Mouse (Mus musculus) liver, embryonic 13.5 days (tissue): ENCODE results near the gene St6galnac3. TPM values are rescaled to one million over a fixed set of nuclear protein-coding genes. Genes with fewer than 3 reads are reported as not detected.
A peak's percentile ranks its signal among the peaks of the same experiment; 100 is the strongest.

ENCODE experiments used
- ATAC-seq: fragments of 200-750 bp; cut with Nextera tagmentation; 2 replicates; pipeline ENCODE4 v1.8.0; 2017; ENCODE audit warnings: low read depth, mild to moderate bottlenecking, moderate number of reproducible peaks, moderate library complexity
- DNase-seq: peaks from one replicate; pipeline ENCODE4 v3.0.0; 2022
- H3K27ac ChIP-seq: fragments of 300-500 bp; sonication (generic); 2 replicates; pipeline ENCODE4 v1.5.1; 2015; ENCODE audit warnings: moderate library complexity, mild to moderate bottlenecking, inconsistent platforms
- H3K27me3 ChIP-seq: fragments of 300-500 bp; sonication (generic); 2 replicates; pipeline ENCODE4 v1.6.1; 2015; ENCODE audit warnings: mild to moderate bottlenecking, inconsistent platforms
- H3K36me3 ChIP-seq: fragments of 300-500 bp; sonication (generic); 2 replicates; pipeline ENCODE4 v1.6.1; 2015; ENCODE audit warnings: mild to moderate bottlenecking, inconsistent platforms
- H3K4me1 ChIP-seq: fragments of 300-500 bp; sonication (generic); replicated peaks from 2 replicates; pipeline ENCODE4 v1.6.1; 2015; ENCODE audit warnings: inconsistent platforms
- H3K4me2 ChIP-seq: fragments of 300-500 bp; sonication (generic); 2 replicates; pipeline ENCODE4 v1.6.1; 2015; ENCODE audit warnings: inconsistent platforms, mild to moderate bottlenecking, moderate library complexity
- H3K4me3 ChIP-seq: fragments of 300-500 bp; sonication (generic); replicated peaks from 2 replicates; pipeline ENCODE4 v1.5.1; 2015; ENCODE audit warnings: mild to moderate bottlenecking, inconsistent platforms
- H3K9ac ChIP-seq: fragments of 300-500 bp; sonication (generic); 2 replicates; pipeline ENCODE4 v1.6.1; 2015; ENCODE audit warnings: mild to moderate bottlenecking, inconsistent platforms
- H3K9me3 ChIP-seq: fragments of 300-500 bp; sonication (generic); replicated peaks from 2 replicates; pipeline ENCODE4 v1.6.1; 2016; ENCODE audit warnings: inconsistent platforms
- WGBS: fragments of 180-500 bp; shearing (Covaris S2); methylation state at CpG from one replicate; pipeline ENCODE4 v1.1.7; 2015; ENCODE audit not compliant: insufficient replicate concordance; 5-methylcytosine and 5-hydroxymethylcytosine counted together
- polyA plus RNA-seq: library from polyadenylated mRNA; unstranded; fragments of >200 nt; fragmentation: Nextera tagmentation; extraction: Ambion mirVana; gene quantifications from 2 replicates; pipeline ENCODE4 v1.2.1, GENCODE M21; 2015

The St6galnac3 gene
- polyA plus RNA-seq, 1 experiment from 2014 or later: 8.3 TPM

DNA sequence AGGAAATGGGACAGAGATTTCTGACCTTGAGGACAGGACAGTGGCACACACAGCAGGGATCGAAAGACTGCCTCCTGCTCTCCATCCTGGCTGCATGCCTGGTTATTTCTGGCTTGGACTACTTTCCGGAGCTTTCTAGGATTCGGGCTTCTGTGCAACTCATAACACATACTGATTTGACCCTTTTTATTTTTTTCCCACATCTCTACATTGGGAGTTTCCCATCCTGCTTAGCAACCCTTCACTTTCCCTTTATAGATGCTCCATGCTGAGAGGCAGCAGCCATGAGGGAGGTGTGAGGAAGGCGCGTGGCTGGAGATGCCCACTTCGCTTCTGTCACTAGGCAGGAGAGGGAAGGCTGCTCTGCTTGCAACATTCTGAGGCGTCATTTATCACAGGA, 240.3 kb downstream of the St6galnac3 start:
- H3K27me3 ChIP-seq: no peaks in the 10 kb centered on the region
- no peak for ATAC-seq
- no peak overlapping the region for H3K9ac ChIP-seq
- no peaks in the 10 kb centered on the region for H3K9me3 ChIP-seq
- H3K4me2 ChIP-seq: no peak overlapping the region
- no peaks in the 10 kb centered on the region for H3K36me3 ChIP-seq
- no peak overlapping the region for H3K27ac ChIP-seq
- peaks cover 18% of the 10 kb centered on the region for H3K4me1 ChIP-seq
- no peak overlapping the region for H3K4me3 ChIP-seq
- no peak for DNase-seq
- 75% methylated on average over 7 of the region's 7 CpGs for WGBS

DNA sequence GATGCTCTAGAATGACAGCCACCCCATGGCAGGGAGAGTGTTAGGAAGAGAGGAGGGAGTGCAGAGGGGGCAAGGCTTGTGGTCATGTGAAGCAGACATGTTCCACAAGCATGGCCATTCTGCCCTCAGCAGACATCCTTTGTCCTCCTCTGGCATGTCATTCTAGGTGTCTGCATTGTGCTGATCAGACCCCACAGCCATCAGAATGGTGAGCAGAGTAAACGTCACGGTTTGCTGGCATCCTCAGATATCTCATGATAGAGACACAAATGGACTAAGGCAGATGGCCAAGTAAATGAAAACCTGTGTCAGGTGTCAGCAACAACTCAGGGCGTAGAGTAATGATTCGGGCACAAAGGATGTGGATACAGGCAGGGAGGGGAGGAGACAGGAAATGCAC, 241.3 kb downstream of the St6galnac3 start:
- Histone ChIP-seq H3K9ac (no peak overlapping the region), H3K36me3 (no peaks in the 10 kb centered on the region), H3K4me1 (peaks cover 18% of the 10 kb centered on the region), H3K4me2 (no peak overlapping the region), H3K27ac (no peak overlapping the region), H3K27me3 (no peaks in the 10 kb centered on the region), H3K4me3 (no peak overlapping the region), H3K9me3 (no peaks in the 10 kb centered on the region)
- DNase-seq: no peak
- 65% methylated on average over 4 of the region's 4 CpGs for WGBS
- ATAC-seq: no peak

DNA sequence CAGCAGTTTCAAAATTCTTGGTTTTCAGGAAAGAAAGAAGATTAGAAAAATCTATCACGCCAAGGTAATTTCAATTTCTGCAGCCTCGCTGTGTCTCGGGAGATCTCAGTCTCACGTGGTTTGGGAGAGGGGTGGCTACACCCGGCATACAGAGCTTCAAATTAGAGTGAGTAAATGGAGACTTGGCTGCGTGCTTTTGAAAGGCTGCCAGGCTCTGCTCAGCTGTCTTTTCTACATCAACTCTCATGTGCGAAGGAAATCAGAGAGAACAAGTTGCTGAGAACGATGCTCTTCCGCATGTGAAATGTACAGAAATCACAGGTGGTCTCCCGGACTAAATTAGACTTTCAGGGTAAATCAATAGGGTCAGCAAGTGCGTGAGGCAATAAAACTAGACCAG, 242.9 kb downstream of the St6galnac3 start:
- 79% methylated on average over 11 of the region's 11 CpGs for WGBS
- no peak overlapping the region for H3K4me2 ChIP-seq
- H3K36me3 ChIP-seq: no peaks in the 10 kb centered on the region
- H3K9me3 ChIP-seq: no peaks in the 10 kb centered on the region
- no peak overlapping the region for H3K27ac ChIP-seq
- no peaks in the 10 kb centered on the region for H3K27me3 ChIP-seq
- no peak overlapping the region for H3K4me3 ChIP-seq
- ATAC-seq (no peak), DNase-seq (no peak)
- peaks cover 18% of the 10 kb centered on the region for H3K4me1 ChIP-seq
- no peak overlapping the region for H3K9ac ChIP-seq

DNA sequence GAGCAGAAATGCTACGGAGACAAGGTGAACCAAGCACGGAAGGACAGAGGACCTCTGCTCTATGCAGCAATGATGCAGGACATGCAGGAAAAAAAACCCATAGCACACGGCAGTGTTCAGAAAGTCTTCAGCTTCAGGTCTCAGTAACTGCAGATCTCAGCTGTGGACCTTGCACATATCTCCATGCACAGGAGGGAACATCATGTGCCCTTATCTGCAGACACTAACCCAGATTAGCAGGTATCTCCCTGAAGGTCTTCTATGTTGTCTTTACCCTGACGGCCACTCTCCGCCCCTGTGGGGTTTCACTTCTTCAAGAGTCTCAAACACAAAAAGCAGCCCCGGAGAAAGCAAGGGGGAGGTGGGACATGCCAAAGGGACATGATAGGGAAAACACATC, 244.0 kb downstream of the St6galnac3 start:
- no peak overlapping the region for H3K27ac ChIP-seq
- H3K36me3 ChIP-seq: no peaks in the 10 kb centered on the region
- H3K4me1 ChIP-seq: peaks cover 18% of the 10 kb centered on the region
- DNase-seq (peak; percentile 8), ATAC-seq (peak; percentile 79)
- no peaks in the 10 kb centered on the region for H3K9me3 ChIP-seq
- no peak overlapping the region for H3K9ac ChIP-seq
- 44% methylated on average over 6 of the region's 6 CpGs for WGBS
- H3K4me3 ChIP-seq: no peak overlapping the region
- peak overlapping the region; percentile 10; the same call in 1 of the 2 replicates for H3K4me2 ChIP-seq
- H3K27me3 ChIP-seq: no peaks in the 10 kb centered on the region

DNA sequence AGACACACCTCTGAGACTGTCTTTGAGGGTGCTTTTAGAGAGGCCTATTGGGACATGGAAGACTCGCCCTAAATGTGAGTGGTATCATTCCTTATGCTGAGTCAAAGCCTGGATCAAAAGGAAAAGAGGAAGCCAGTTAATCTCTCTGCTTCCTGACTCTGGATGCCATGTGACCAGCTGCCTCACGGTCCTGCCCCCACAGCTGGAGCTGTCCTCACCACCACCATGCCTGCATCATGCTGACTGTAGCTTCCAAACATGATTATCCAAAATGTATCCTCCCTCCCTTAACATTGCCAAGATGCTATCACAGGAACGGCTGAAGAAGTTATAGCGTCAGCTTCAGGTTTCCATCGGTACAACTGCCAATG, 244.4 kb downstream of the St6galnac3 start:
- H3K27ac ChIP-seq: no peak overlapping the region
- 53% methylated on average over 5 of the region's 5 CpGs for whole genome bisulfite sequencing
- DNase-seq: no peak
- H3K4me3 ChIP-seq: no peak overlapping the region
- ATAC-seq: peak; percentile 45
- H3K9me3 ChIP-seq: no peaks in the 10 kb centered on the region
- no peak overlapping the region for H3K9ac ChIP-seq
- peak overlapping the region; percentile 10; the same call in 1 of the 2 replicates for H3K4me2 ChIP-seq
- peaks cover 18% of the 10 kb centered on the region for H3K4me1 ChIP-seq
- no peaks in the 10 kb centered on the region for H3K36me3 ChIP-seq
- no peaks in the 10 kb centered on the region for H3K27me3 ChIP-seq

DNA sequence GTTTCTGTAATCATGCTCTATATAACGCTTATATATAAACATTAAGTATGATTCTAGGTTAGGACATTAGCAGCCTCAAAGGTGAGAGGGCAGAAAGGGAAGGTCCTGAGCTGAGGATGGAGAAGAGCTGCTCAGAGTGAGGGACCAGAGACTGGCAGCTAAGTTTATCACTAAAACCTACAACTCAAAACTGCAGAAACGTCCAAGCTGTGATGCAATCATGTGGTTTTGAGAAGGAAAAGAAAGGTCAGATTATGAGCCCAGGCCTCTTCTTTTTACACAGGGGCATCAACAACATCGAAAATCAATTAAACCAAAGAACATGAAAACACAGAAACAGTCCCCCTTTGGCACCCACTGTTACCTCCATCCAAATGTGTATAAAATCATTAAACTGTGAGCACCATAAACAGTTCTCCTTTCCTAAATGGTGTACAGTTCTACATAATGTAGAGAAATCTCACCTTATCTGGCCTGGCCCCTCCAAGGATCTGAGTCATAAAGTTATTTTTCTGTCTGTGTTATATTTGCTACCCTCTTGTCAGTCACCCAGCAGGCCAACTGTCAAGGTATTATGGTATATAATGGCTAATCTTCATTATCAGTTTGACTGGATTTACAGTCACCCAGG, 244.9 kb downstream of the St6galnac3 start:
- ATAC-seq: no peak
- Histone ChIP-seq H3K4me2 (no peak overlapping the region), H3K36me3 (no peaks in the 10 kb centered on the region)

DNA sequence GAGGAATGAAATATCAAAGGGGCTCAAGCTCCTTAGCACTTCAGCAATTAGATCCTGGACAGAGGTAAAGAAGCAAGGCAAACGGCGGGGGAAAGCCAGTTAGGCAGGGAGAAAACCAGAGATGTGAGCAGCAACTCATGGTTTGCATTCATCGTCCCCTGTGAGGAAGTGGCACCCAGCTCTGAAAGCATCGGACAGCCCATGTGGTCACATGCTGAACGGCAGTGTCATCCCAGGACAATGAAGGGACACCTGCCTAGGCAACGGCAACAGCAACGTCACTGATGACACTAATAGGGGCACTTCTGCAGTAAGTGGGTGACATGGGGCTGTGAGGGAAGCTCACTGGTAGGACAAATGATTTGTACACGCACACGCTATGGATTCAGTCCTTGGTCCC, 249.1 kb downstream of the St6galnac3 start:
- Histone ChIP-seq H3K4me2 (no peak overlapping the region), H3K4me3 (no peak overlapping the region), H3K27ac (no peak overlapping the region), H3K9ac (no peak overlapping the region), H3K27me3 (no peaks in the 10 kb centered on the region), H3K4me1 (peaks cover 11% of the 10 kb centered on the region), H3K36me3 (no peaks in the 10 kb centered on the region), H3K9me3 (no peaks in the 10 kb centered on the region)
- ATAC-seq (no peak), DNase-seq (no peak)
- 79% methylated on average over 9 of the region's 9 CpGs for WGBS

More for the DNA sequence above, 244.9 kb downstream of the St6galnac3 start:
- WGBS: 30% methylated on average over 3 of the region's 3 CpGs
- H3K27me3 ChIP-seq: no peaks in the 10 kb centered on the region
- H3K9ac ChIP-seq: no peak overlapping the region
- H3K9me3 ChIP-seq: no peaks in the 10 kb centered on the region
- no peak overlapping the region for H3K4me3 ChIP-seq
- no peak overlapping the region for H3K27ac ChIP-seq
- H3K4me1 ChIP-seq: peaks cover 18% of the 10 kb centered on the region
- DNase-seq: no peak

DNA sequence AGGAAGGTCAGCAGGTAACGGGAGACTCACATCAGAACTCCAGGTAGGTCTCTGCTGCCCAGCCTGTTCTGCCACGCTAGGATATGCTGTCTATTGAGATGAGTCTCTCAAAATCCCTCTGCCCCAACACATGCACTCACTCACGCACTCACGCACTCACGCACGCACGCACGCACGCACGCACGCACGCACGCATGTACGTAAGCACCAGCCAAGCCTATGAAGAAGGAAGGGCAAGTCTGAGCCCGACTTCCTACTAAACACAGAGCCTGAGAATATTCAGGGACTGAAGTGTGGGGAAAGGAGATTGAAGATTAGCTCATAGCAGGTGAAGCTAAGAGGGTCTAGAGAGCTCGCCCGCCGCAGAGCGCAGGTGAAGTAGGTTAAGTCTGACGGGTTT, 249.5 kb downstream of the St6galnac3 start:
- Histone ChIP-seq H3K4me2 (no peak overlapping the region), H3K4me3 (no peak overlapping the region), H3K27ac (no peak overlapping the region), H3K9me3 (no peaks in the 10 kb centered on the region), H3K27me3 (no peaks in the 10 kb centered on the region), H3K36me3 (no peaks in the 10 kb centered on the region), H3K9ac (no peak overlapping the region), H3K4me1 (peaks cover 6% of the 10 kb centered on the region)
- WGBS: 92% methylated on average over 20 of the region's 20 CpGs
- DNase-seq (no peak), ATAC-seq (no peak)

DNA sequence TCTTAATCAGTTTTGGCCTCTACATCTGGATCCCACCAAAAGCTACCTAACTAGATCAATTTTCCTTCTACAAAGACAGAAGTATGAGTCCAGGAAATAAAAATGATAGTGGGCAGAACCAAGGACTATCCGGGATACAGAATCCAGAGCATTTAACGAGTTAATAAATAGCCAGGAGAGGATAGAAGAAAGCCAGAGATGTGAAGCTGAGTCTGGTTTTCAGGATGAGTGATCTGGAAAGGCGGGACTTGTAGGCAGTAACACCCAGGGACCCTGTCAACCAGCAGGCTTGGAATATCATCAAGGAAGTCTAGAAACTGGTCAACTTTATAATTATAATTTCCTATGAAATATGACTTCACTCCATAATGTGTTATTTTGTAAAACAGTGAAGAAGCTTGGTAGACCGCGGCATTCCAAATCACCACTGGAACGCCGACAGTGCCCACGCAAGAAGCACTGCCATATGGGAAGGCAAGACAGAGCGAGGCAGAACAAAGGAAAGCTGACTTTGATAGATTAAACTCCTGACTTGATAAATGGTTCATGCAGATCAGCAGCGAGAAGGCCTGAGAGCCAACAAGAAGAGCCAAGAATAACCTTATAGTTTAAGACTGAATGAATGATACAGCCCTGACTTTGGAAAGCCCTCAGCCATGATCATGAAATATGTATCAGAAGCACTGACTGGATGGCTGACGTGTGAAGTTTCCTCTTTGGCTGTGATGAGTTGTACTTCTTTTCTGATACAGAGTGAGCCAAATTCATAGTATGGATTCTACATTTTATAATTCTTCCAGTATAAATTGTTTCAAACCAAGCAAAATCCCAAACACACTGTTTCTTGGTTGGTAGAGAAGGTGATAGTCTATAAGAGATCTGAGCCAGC, 252.1 kb downstream of the St6galnac3 start:
- ATAC-seq: no peak

DNA sequence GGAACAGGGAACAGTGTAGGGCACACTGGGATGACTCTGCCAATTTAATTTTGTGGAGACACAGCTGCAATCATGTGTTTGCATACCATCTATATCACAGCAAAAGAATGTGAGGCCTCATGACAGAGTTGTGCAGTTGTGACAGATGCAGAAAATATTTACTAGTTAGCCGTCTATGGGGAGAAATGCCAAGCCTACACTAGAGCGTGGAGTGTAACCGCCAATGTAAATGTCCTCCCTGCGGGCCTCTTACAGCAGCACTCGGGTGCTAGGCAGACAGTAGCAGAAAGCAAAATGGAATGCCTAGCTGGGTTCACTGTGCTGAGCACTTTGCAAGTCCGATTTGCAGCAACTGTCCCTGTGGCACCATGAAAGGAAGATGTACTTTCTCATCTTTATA, 261.1 kb downstream of the St6galnac3 start:
- Histone ChIP-seq H3K27me3 (no peaks in the 10 kb centered on the region), H3K9me3 (no peaks in the 10 kb centered on the region), H3K4me1 (no peaks in the 10 kb centered on the region), H3K4me2 (no peak overlapping the region), H3K36me3 (0 out of 2 replicates have a peak, but pooled peaks cover 4% of the 10 kb centered on the region), H3K9ac (no peak overlapping the region), H3K27ac (no peak overlapping the region), H3K4me3 (no peak overlapping the region)
- DNase-seq (no peak), ATAC-seq (no peak)
- 83% methylated on average over 6 of the region's 6 CpGs for WGBS

More for the DNA sequence above, 252.1 kb downstream of the St6galnac3 start:
- Histone ChIP-seq H3K9me3 (no peaks in the 10 kb centered on the region), H3K36me3 (no peaks in the 10 kb centered on the region), H3K27me3 (no peaks in the 10 kb centered on the region), H3K4me2 (no peak overlapping the region), H3K4me1 (no peaks in the 10 kb centered on the region), H3K27ac (no peak overlapping the region), H3K4me3 (no peak overlapping the region), H3K9ac (no peak overlapping the region)
- 83% methylated on average over 11 of the region's 11 CpGs for WGBS
- DNase-seq: no peak

DNA sequence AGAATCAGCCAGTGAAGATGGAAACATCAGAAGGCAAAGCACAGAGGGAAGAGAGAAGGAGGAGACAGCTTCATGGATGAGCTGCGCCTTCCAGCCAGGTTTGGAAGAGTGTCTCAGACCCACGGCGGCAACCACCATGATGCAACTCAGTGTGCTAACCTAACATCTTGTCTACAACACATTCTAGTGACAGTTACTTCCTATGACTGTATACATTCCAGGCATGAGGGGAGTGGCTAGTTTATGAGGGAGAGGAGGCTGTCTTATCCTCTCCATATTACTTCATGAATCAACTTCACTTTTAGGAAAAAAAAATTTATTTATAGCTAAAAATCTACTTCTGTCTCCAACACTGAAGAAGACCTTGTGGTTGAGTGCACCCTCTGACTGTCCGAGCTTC, 264.8 kb downstream of the St6galnac3 start:
- Histone ChIP-seq H3K9me3 (no peaks in the 10 kb centered on the region), H3K9ac (no peak overlapping the region), H3K27ac (no peak overlapping the region), H3K4me3 (no peak overlapping the region), H3K27me3 (no peaks in the 10 kb centered on the region), H3K36me3 (no peaks in the 10 kb centered on the region), H3K4me2 (no peak overlapping the region), H3K4me1 (no peaks in the 10 kb centered on the region)
- ATAC-seq: no peak
- no peak for DNase-seq
- 88% methylated on average over 4 of the region's 4 CpGs for WGBS
